Mouse (Mus musculus) C2C12 (cell line): ENCODE results near the gene Scarf2. TPM values are rescaled to one million over a fixed set of nuclear protein-coding genes. Genes with fewer than 3 reads are reported as not detected.

Source experiments
- H3K27me3 ChIP-seq: one replicate; pipeline ENCODE4 v1.6.1; 2011; ENCODE audit not compliant: control insufficient read depth, insufficient read depth, insufficient read length
- H3K36me3 ChIP-seq: one replicate; pipeline ENCODE4 v1.6.1; 2011; ENCODE audit not compliant: control insufficient read depth, insufficient read depth
- H3K4me3 ChIP-seq: one replicate; pipeline ENCODE4 v1.5.1; 2011; ENCODE audit warnings: mild to moderate bottlenecking, control low read depth; ENCODE audit not compliant: poor library complexity, insufficient read depth, severe bottlenecking
- H3K79me2 ChIP-seq: one replicate; pipeline ENCODE4 v1.6.1; 2011; ENCODE audit not compliant: control insufficient read depth, insufficient read depth
- H3K79me3 ChIP-seq: one replicate; pipeline ENCODE4 v1.6.1; 2011; ENCODE audit warnings: low read depth, control low read depth
- H3ac ChIP-seq: one replicate; pipeline ENCODE3; 2011; ENCODE audit warnings: low read depth; ENCODE audit not compliant: control insufficient read depth, insufficient read length
- CEBPB ChIP-seq: IDR thresholded peaks from one replicate; pipeline ENCODE4 v1.6.1; 2011; ENCODE audit warnings: low read depth, mild to moderate bottlenecking, control low read depth, moderate library complexity
- CTCF ChIP-seq: IDR thresholded peaks from one replicate; pipeline ENCODE4 v1.5.1; 2011; ENCODE audit not compliant: control insufficient read depth, insufficient read depth, insufficient read length
- FOSL1 ChIP-seq: IDR thresholded peaks from one replicate; pipeline ENCODE4 v1.8.0; 2011; ENCODE audit warnings: mild to moderate bottlenecking, low read length; ENCODE audit not compliant: poor library complexity, insufficient read depth, severe bottlenecking
- MAX ChIP-seq: IDR thresholded peaks from one replicate; pipeline ENCODE4 v1.6.1; 2011; ENCODE audit warnings: mild to moderate bottlenecking, control low read depth
- MYOD1 ChIP-seq: IDR thresholded peaks from one replicate; pipeline ENCODE4 v1.6.1; 2011; ENCODE audit warnings: low read depth; ENCODE audit not compliant: control insufficient read depth, insufficient read length
- MYOG ChIP-seq: IDR thresholded peaks from one replicate; pipeline ENCODE4 v1.6.1; 2011; ENCODE audit not compliant: control insufficient read depth, insufficient read length; ENCODE audit errors: extremely low read depth
- USF1 ChIP-seq: IDR thresholded peaks from one replicate; pipeline ENCODE4 v1.6.1; 2011; ENCODE audit warnings: low read depth, mild to moderate bottlenecking, control low read depth, moderate library complexity
- polyA plus RNA-seq: library from polyadenylated mRNA; unstranded; fragments of >200 nt; fragmentation: generic; extraction: Trizol; gene quantifications from one replicate; pipeline ENCODE4 v1.2.1, GENCODE M21; 2012; ENCODE audit warnings: missing spikeins

Scarf2 gene
- polyA plus RNA-seq, 1 experiment: 38.5 TPM

GRCm38 (mm10) chr16:17759813-17760321 is 37.2 kb upstream of the Scarf2 start:
- Histone ChIP-seq H3ac (peak overlapping the region; percentile 63), H3K27me3 (no peaks in the 10 kb centered on the region), H3K36me3 (no peaks in the 10 kb centered on the region), H3K4me3 (peak overlapping the region; percentile 23), H3K79me2 (peaks cover 33% of the 10 kb centered on the region), H3K79me3 (peaks cover 25% of the 10 kb centered on the region)
- TF ChIP-seq MAX (no peak), MYOD1 (no peak), FOSL1 (no peak), CEBPB (no peak), USF1 (no peak), CTCF (no peak), MYOG (no peak)

GRCm38 (mm10) chr16:17760657-17761056 is 36.4 kb upstream of the Scarf2 start:
- no peak overlapping the region for H3K4me3 ChIP-seq
- TF ChIP-seq CTCF (peak; percentile 62), MYOG (no peak), FOSL1 (no peak)
- H3ac ChIP-seq: no peak overlapping the region
- H3K79me2 ChIP-seq: peaks cover 38% of the 10 kb centered on the region
- H3K79me3 ChIP-seq: peaks cover 26% of the 10 kb centered on the region
- H3K27me3 ChIP-seq: no peaks in the 10 kb centered on the region
- no peaks in the 10 kb centered on the region for H3K36me3 ChIP-seq

GRCm38 (mm10) chr16:17761074-17761473 is 36.0 kb upstream of the Scarf2 start:
- peaks cover 38% of the 10 kb centered on the region for H3K79me2 ChIP-seq
- peaks cover 26% of the 10 kb centered on the region for H3K79me3 ChIP-seq
- H3K4me3 ChIP-seq: no peak overlapping the region
- no peaks in the 10 kb centered on the region for H3K36me3 ChIP-seq
- no peak overlapping the region for H3ac ChIP-seq
- TF ChIP-seq FOSL1: no peak
- TF ChIP-seq CTCF: no peak
- no peak for TF ChIP-seq CEBPB
- TF ChIP-seq MYOD1: no peak
- no peak for TF ChIP-seq USF1
- no peak for TF ChIP-seq MYOG
- no peak for TF ChIP-seq MAX
- H3K27me3 ChIP-seq: no peaks in the 10 kb centered on the region

GRCm38 (mm10) chr16:17764108-17764511 is 33.0 kb upstream of the Scarf2 start:
- no peak overlapping the region for H3K4me3 ChIP-seq
- no peak for TF ChIP-seq MYOG
- no peak for TF ChIP-seq CTCF
- no peak overlapping the region for H3ac ChIP-seq
- peaks cover 38% of the 10 kb centered on the region for H3K79me2 ChIP-seq
- H3K27me3 ChIP-seq: no peaks in the 10 kb centered on the region
- no peaks in the 10 kb centered on the region for H3K36me3 ChIP-seq
- peaks cover 26% of the 10 kb centered on the region for H3K79me3 ChIP-seq

GRCm38 (mm10) chr16:17768834-17769233 is 28.2 kb upstream of the Scarf2 start:
- H3ac ChIP-seq: no peak overlapping the region
- TF ChIP-seq FOSL1: no peak
- no peak for TF ChIP-seq MYOD1
- TF ChIP-seq CTCF: no peak
- no peak for TF ChIP-seq CEBPB
- TF ChIP-seq USF1: no peak
- TF ChIP-seq MAX: no peak
- no peak for TF ChIP-seq MYOG
- peaks cover 4% of the 10 kb centered on the region for H3K36me3 ChIP-seq
- H3K4me3 ChIP-seq: no peak overlapping the region
- no peaks in the 10 kb centered on the region for H3K27me3 ChIP-seq
- H3K79me2 ChIP-seq: peaks cover 6% of the 10 kb centered on the region
- H3K79me3 ChIP-seq: peaks cover 8% of the 10 kb centered on the region

GRCm38 (mm10) chr16:17771117-17771865 is 25.8 kb upstream of the Scarf2 start:
- Histone ChIP-seq H3K79me2 (no peaks in the 10 kb centered on the region), H3K36me3 (peaks cover 4% of the 10 kb centered on the region)

More at GRCm38 (mm10) chr16:17771117-17771865, 25.8 kb upstream of the Scarf2 start:
- H3K79me3 ChIP-seq: no peaks in the 10 kb centered on the region
- H3ac ChIP-seq: no peak overlapping the region
- TF ChIP-seq MAX (no peak), USF1 (no peak), FOSL1 (no peak), CTCF (peak; percentile 1), MYOG (no peak), CEBPB (no peak)
- H3K27me3 ChIP-seq: no peaks in the 10 kb centered on the region
- H3K4me3 ChIP-seq: no peak overlapping the region
